ENCODE assay signal across 8 mouse cellular contexts in genomic region chr2:5894296-5894695, GRCm38 (mm10). TPM values are rescaled to one million over a fixed set of nuclear protein-coding genes. Genes with fewer than 3 reads are reported as not detected.
DNase-seq lines count a peak whose midpoint lies in the region; ATAC-seq and TF ChIP-seq lines count a peak whose summit lies in the region.

No protein-coding gene starts in this region.

- 40% methylated on average over 11 of the region's 11 CpGs for whole genome bisulfite sequencing in lung, adult 2 months
- WGBS in hindbrain, embryonic 16.5 days = 34% methylated on average over 11 of the region's 11 CpGs
- 51% methylated on average over 11 of the region's 11 CpGs for WGBS in midbrain, embryonic 15.5 days

- H3K36me3 ChIP-seq in hindbrain, embryonic 16.5 days (ENCODE audit: control insufficient read depth, insufficient read depth, low read length) = peaks cover 5% of the 10 kb centered on the region; the same call in 1 of the 2 replicates
- H3K36me3 ChIP-seq in midbrain, embryonic 15.5 days (replicated peaks) = peaks cover 9% of the 10 kb centered on the region; the same call in 1 of the 2 replicates

- H3K9me3 ChIP-seq in hindbrain, embryonic 16.5 days (ENCODE audit: control insufficient read depth, low read length) = no peaks in the 10 kb centered on the region
- no peaks in the 10 kb centered on the region for H3K9me3 ChIP-seq in midbrain, embryonic 15.5 days

- H3K27ac ChIP-seq in hindbrain, embryonic 16.5 days (ENCODE audit: low read depth, low read length) = no peak overlapping the region
- H3K27ac ChIP-seq in midbrain, embryonic 15.5 days = no peak overlapping the region

- no peak for TF ChIP-seq CTCF in lung, adult 2 months (IDR thresholded peaks at IDR 0.05; ENCODE audit: insufficient read depth, low read length)

- peak; percentile 5 for DNase-seq in lung, adult 2 months
- no peak for DNase-seq in lung, postnatal 14 days
- DNase-seq in embryo, embryonic 9.5 days (ENCODE audit: extremely low spot score) = peak; percentile 34
- no peak for DNase-seq in MN1 (ENCODE audit: low spot score)
- no peak for DNase-seq in gastrocnemius, adult 18-20 months (ENCODE audit: low spot score)

- no peak for TF ChIP-seq POLR2A in lung, adult 2 months (IDR thresholded peaks at IDR 0.05; ENCODE audit: borderline replicate concordance, extremely low read depth, low read depth, low read length)

- H3K4me2 ChIP-seq in hindbrain, embryonic 16.5 days (ENCODE audit: low read length) = peak overlapping the region; percentile 61
- peak overlapping the region; percentile 53 for H3K4me2 ChIP-seq in midbrain, embryonic 15.5 days

- no peaks in the 10 kb centered on the region for H3K27me3 ChIP-seq in hindbrain, embryonic 16.5 days (replicated peaks; ENCODE audit: control insufficient read depth, insufficient read depth, low read length)
- H3K27me3 ChIP-seq in midbrain, embryonic 15.5 days (replicated peaks) = no peaks in the 10 kb centered on the region

- H3K9ac ChIP-seq in hindbrain, embryonic 16.5 days (ENCODE audit: low read depth, low read length) = peak overlapping the region; percentile 98; the same call in 1 of the 2 replicates
- peak overlapping the region; percentile 90; the same call in 1 of the 2 replicates for H3K9ac ChIP-seq in midbrain, embryonic 15.5 days

- no peak for ATAC-seq in hindbrain, embryonic 16.5 days
- peak; percentile 30 for ATAC-seq in midbrain, embryonic 15.5 days (replicated peaks)
- ATAC-seq in CD4-positive, CD25-positive, alpha-beta regulatory T cell, adult 4 months = no peak

- H3K4me1 ChIP-seq in lung, adult 2 months (ENCODE audit: control insufficient read depth, insufficient read depth, low read length) = peaks cover 2% of the 10 kb centered on the region
- peaks cover 11% of the 10 kb centered on the region for H3K4me1 ChIP-seq in hindbrain, embryonic 16.5 days (ENCODE audit: control insufficient read depth, insufficient read depth, low read depth, low read length)
- peaks cover 11% of the 10 kb centered on the region for H3K4me1 ChIP-seq in midbrain, embryonic 15.5 days

- peak overlapping the region; percentile 39 for H3K4me3 ChIP-seq in lung, adult 2 months (replicated peaks; ENCODE audit: extremely low read depth, low read depth, low read length)
- H3K4me3 ChIP-seq in hindbrain, embryonic 16.5 days (ENCODE audit: low read length) = peak overlapping the region; percentile 94
- peak overlapping the region; percentile 83 for H3K4me3 ChIP-seq in midbrain, embryonic 15.5 days

RNA-seq across cellular contexts. Expression of gene Sec61a2, which starts 0.9 kb away (rescaled TPM):
- 20.7 and 37.4 TPM in 2 replicates for polyA plus RNA-seq in lung, adult 2 months (2012; rRNA removed)
- polyA plus RNA-seq in hindbrain, embryonic 16.5 days (2015; fragmentation: Nextera tagmentation; extraction: Ambion mirVana) = 121 and 122 TPM in 2 replicates
- 110 and 114 TPM in 2 replicates for polyA plus RNA-seq in midbrain, embryonic 15.5 days (2015; fragmentation: Nextera tagmentation; extraction: Ambion mirVana)
- 10 to 100 TPM; 17.6 to 25.1 TPM for polyA plus RNA-seq in CD4-positive, CD25-positive, alpha-beta regulatory T cell, adult 4 months (2017; shearing (Covaris generic))
- 10 to 100 TPM; 29.4 to 31.9 TPM for total RNA-seq in gastrocnemius, adult 18-20 months (2021)

RNA-seq across cellular contexts. Expression of gene Gm13199, which starts 31.6 kb away (rescaled TPM):
- 1.3 and 1.5 TPM in 2 replicates for polyA plus RNA-seq in lung, adult 2 months (2012; rRNA removed)
- 0.87 and 0.99 TPM in 2 replicates for polyA plus RNA-seq in hindbrain, embryonic 16.5 days (2015; fragmentation: Nextera tagmentation; extraction: Ambion mirVana)
- 1.1 and 1.4 TPM in 2 replicates for polyA plus RNA-seq in midbrain, embryonic 15.5 days (2015; fragmentation: Nextera tagmentation; extraction: Ambion mirVana)
- polyA plus RNA-seq in CD4-positive, CD25-positive, alpha-beta regulatory T cell, adult 4 months (2017; shearing (Covaris generic)) = 1 to 10 TPM in 1 of 2 experiments, not detected in 1; 2.5 TPM
- total RNA-seq in gastrocnemius, adult 18-20 months (2021) = not detected

RNA-seq across cellular contexts. Expression of gene Dhtkd1, which starts 48.3 kb away (rescaled TPM):
- polyA plus RNA-seq in lung, adult 2 months (2012; rRNA removed) = 1.3 and 2.1 TPM in 2 replicates
- 6.1 and 6.7 TPM in 2 replicates for polyA plus RNA-seq in hindbrain, embryonic 16.5 days (2015; fragmentation: Nextera tagmentation; extraction: Ambion mirVana)
- 7.4 and 8.4 TPM in 2 replicates for polyA plus RNA-seq in midbrain, embryonic 15.5 days (2015; fragmentation: Nextera tagmentation; extraction: Ambion mirVana)
- polyA plus RNA-seq in CD4-positive, CD25-positive, alpha-beta regulatory T cell, adult 4 months (2017; shearing (Covaris generic)) = under 1 TPM in 1 of 2 experiments, not detected in 1; 0.05 TPM
- total RNA-seq in gastrocnemius, adult 18-20 months (2021) = 1 to 10 TPM; 1.7 to 2.6 TPM

RNA-seq across cellular contexts. Expression of gene Cdc123, which starts 49.3 kb away (rescaled TPM):
- polyA plus RNA-seq in lung, adult 2 months (2012; rRNA removed) = 31.4 and 54.6 TPM in 2 replicates
- 244 and 268 TPM in 2 replicates for polyA plus RNA-seq in hindbrain, embryonic 16.5 days (2015; fragmentation: Nextera tagmentation; extraction: Ambion mirVana)
- 289 and 293 TPM in 2 replicates for polyA plus RNA-seq in midbrain, embryonic 15.5 days (2015; fragmentation: Nextera tagmentation; extraction: Ambion mirVana)
- 100 to 1,000 TPM; 181 to 224 TPM for polyA plus RNA-seq in CD4-positive, CD25-positive, alpha-beta regulatory T cell, adult 4 months (2017; shearing (Covaris generic))
- 10 to 100 TPM; 74.5 to 76.7 TPM for total RNA-seq in gastrocnemius, adult 18-20 months (2021)

RNA-seq across cellular contexts. Expression of gene Nudt5, which starts 49.5 kb away (rescaled TPM):
- polyA plus RNA-seq in lung, adult 2 months (2012; rRNA removed) = 3.8 and 6.9 TPM in 2 replicates
- 26.4 and 26.6 TPM in 2 replicates for polyA plus RNA-seq in hindbrain, embryonic 16.5 days (2015; fragmentation: Nextera tagmentation; extraction: Ambion mirVana)
- 21.2 and 22.0 TPM in 2 replicates for polyA plus RNA-seq in midbrain, embryonic 15.5 days (2015; fragmentation: Nextera tagmentation; extraction: Ambion mirVana)
- polyA plus RNA-seq in CD4-positive, CD25-positive, alpha-beta regulatory T cell, adult 4 months (2017; shearing (Covaris generic)) = 10 to 100 TPM; 42.0 to 54.7 TPM
- total RNA-seq in gastrocnemius, adult 18-20 months (2021) = 1 to 10 TPM; 3.2 to 3.3 TPM

Comparison
In these comparisons a context has a peak if more than half of its experiments do, and no peak if none do; other contexts are left out.
1. DNase-seq: peak in lung, adult 2 months (single experiment) and embryo, embryonic 9.5 days (single experiment); none in lung, postnatal 14 days (single experiment), MN1 (single experiment) and gastrocnemius, adult 18-20 months (single experiment).
2. H3K4me3 ChIP-seq: peak in every context shown above with its lines; median percentile 94 in hindbrain, embryonic 16.5 days; 83 in midbrain, embryonic 15.5 days; 39 in lung, adult 2 months.